Mouse (Mus musculus) embryonic stem cell, embryonic (primary cell): Measurements from ENCODE around the gene Usp3.

Experiments used
- CTCF ChIA-PET, 4 experiments: fragments of 300-600 bp in 2 of 4; fragments of 350-600 bp in 2 of 4; sonication (Branson Sonifier 250); formaldehyde crosslinking; loops; one replicate each; lab custom pipeline; 2022; ENCODE audit warnings: inconsistent platforms in 2 of 4; lab: Charles Lee
- POLR2A ChIA-PET, 4 experiments: fragments of 300-600 bp in 2 of 4; fragments of 350-600 bp in 2 of 4; sonication (Branson Sonifier 250); formaldehyde crosslinking; loops; one replicate each; lab custom pipeline; 2022; ENCODE audit warnings: antibody characterized with exemption in 4 of 4, inconsistent platforms in 1 of 4; lab: Charles Lee

The Usp3 gene

DNA sequence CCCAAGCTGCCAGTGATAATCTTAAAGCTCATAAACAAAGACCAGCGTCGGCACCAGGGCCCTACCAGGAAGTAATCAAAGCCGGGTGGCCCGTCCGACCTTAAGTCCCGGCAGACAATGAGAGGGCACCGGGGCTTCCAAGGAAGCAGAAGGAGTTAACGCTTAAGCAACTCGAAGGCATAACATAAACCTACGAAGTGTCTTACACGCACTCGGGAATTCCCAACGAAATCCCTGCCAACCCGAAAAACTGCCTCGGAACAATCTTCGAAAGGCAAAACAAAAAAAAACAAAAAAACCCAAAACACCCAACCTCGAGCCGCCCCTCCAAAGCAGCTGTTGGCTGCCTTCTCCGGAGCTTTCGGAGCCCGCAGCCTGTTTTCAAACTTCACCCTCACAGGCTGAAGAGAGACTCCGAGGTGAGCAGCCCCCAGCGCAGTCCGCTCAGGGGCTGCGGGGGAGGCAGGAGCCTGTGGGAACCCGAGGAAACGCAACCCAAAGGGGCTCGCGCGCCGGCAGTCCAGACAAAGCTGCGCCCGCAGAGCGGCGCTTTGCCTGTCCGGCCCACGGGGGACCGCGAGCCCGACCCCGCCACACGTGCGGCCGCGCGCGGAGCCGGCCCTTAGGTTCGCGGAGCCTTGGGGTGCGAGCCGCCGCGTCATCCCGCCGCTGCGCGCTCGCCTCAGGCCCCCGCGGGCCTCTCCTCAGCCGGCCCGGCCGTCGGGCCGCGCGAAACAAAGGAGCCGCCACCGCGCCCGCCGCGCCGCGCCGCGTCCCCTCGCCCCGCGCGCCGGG lies 894 bp downstream of the Usp3 start:
- CTCF ChIA-PET: interaction anchor here in 2 of 4 experiments (1.2 to 1.6 kb wide), 4 partner anchors 20 to 78 kb away, joined by 3 to 7 read pairs (median 4); partner anchors contain the start of gene Fbxl22 (in 1 of the 2)
- POLR2A ChIA-PET: interaction anchor here in 3 of 4 experiments (0.9 to 3.0 kb wide), 19 partner anchors 8 to 880 kb away, joined by 3 to 15 read pairs (median 4); partner anchors contain the start of genes Fbxl22 (in 2 of the 3), Aph1b (in 1 of the 3) and Zfp609 (in 1 of the 3)

- CTCF ChIA-PET: no interaction called here
- POLR2A ChIA-PET: interaction anchor here in 1 of 4 experiments (0.6 kb wide), 1 partner anchor 72 kb away, joined by 3 read pairs; no protein-coding TSS in a partner anchor
These were observed 2.9 kb downstream of the Usp3 start for GRCm38 (mm10) chr9:66590051-66590450.

GRCm38 (mm10) chr9:66587016-66587415 lies 5.9 kb downstream of the Usp3 start:
- ChIA-PET POLR2A (no interaction called here), CTCF (no interaction called here)

DNA sequence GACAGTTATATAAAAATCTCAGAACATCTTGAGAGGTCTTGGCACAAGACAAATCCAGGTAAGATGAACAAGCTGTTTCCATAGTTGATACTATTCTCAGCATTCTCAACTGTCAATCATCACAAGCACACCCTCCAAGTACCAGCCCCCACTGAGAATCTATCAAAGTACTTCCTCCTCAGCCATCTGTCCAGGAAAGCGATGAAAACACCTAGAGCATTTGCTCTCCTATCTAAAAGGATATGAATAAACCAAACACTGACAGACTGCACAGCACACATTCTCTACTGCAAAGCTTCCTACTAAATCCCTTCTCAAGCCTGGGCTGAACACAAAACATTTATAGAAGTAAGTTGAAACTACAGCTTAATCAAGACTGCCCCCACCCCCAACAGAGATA lies 6.4 kb downstream of the Usp3 start:
- ChIA-PET POLR2A (interaction anchor here in 1 of 4 experiments (0.9 to 1.2 kb wide), 2 partner anchors 25 to 151 kb away, joined by 3 read pairs; no protein-coding TSS in a partner anchor), CTCF (no interaction called here)

GRCm38 (mm10) chr9:66585191-66585590 lies 7.8 kb downstream of the Usp3 start:
- ChIA-PET POLR2A (interaction anchor here in 3 of 4 experiments (0.6 to 2.0 kb wide), 6 partner anchors 10 to 234 kb away, joined by 3 to 5 read pairs (median 4); no protein-coding TSS in a partner anchor), CTCF (interaction anchor here in 2 of 4 experiments (0.7 to 1.2 kb wide), 3 partner anchors 26 to 106 kb away, joined by 3 read pairs; no protein-coding TSS in a partner anchor)

- ChIA-PET POLR2A (interaction anchor here in 3 of 4 experiments (1.3 to 2.0 kb wide), 4 partner anchors 9 to 72 kb away, joined by 4 to 5 read pairs (median 4); partner anchors contain the start of gene Usp3 (in 1 of the 3)), CTCF (interaction anchor here in 1 of 4 experiments (1.9 kb wide), 1 partner anchor 80 kb away, joined by 5 read pairs; no protein-coding TSS in a partner anchor)
These were observed 8.8 kb downstream of the Usp3 start for GRCm38 (mm10) chr9:66584176-66584575.

DNA sequence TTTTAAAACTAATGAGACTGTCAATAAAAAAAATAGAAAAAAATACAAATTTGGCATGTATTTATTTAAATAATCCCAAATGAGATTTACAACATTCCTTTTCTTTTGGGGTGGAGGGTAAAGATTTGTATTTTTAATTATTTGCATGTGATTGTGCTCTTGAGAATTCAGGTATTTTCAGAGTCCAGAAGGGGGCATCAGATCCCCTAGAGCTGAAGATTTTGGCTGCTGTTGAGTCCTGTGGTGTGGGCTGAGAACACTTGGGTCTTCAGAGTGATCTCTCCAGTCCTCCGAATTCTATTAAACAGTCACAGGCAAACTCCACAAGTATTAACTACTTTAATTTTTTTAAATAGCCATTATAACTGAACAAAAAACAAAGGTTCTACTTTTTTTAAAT lies 9.7 kb downstream of the Usp3 start:
- CTCF ChIA-PET: interaction anchor here (0.5 to 1.9 kb wide), 9 partner anchors 10 to 404 kb away, joined by 3 to 13 read pairs (median 4); no protein-coding TSS in a partner anchor
- POLR2A ChIA-PET: interaction anchor here in 2 of 4 experiments (0.6 to 1.5 kb wide), 5 partner anchors 9 to 37 kb away, joined by 3 to 5 read pairs (median 3); partner anchors contain the start of gene Usp3 (in 1 of the 2)

- POLR2A ChIA-PET: no interaction called here
- CTCF ChIA-PET: no interaction called here
These were observed 11.2 kb downstream of the Usp3 start for GRCm38 (mm10) chr9:66581694-66582093.

DNA sequence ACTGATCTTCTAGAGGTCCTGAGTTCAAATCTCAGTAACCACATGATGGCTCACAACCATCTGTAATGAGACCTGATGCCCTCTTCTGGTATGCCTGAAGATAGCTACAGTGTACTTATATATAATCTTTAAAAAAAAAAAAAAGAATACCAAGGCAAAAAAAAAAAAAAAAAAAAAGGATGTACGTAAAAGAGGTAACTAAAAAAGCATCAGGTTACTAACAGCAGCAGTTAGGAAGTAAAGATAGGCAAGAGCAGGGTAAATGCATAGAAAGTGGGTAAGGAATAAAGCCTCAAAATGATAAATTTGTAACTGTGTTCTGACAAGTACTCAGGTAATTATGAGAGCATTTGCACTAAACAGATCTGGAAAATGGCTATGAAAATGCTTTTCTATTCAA lies 12.2 kb downstream of the Usp3 start:
- ChIA-PET CTCF (interaction anchor here in 2 of 4 experiments (0.7 kb wide), 2 partner anchors 54 to 468 kb away, joined by 5 to 13 read pairs; no protein-coding TSS in a partner anchor), POLR2A (interaction anchor here in 1 of 4 experiments (0.7 kb wide), 1 partner anchor 8 kb away, joined by 8 read pairs; no protein-coding TSS in a partner anchor)

DNA sequence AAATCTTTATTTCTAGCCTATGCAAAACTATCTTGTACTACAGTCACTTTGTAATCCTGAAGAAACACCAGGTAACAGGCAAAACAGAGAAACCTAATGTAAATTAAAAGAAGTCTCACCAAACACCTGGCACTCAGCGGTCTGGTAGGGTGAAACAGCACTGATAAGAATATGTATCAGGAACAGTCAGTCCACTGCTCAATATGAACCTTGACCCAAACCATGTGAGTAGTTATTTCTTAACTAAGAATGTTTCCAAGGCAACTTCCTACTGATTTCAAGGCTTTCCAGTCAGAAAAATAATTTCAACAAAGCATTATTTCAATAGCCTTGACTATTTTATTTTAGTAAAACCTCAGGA lies 17.1 kb downstream of the Usp3 start:
- POLR2A ChIA-PET: interaction anchor here in 1 of 4 experiments (0.8 kb wide), 1 partner anchor 36 kb away, joined by 3 read pairs; no protein-coding TSS in a partner anchor
- CTCF ChIA-PET: no interaction called here

DNA sequence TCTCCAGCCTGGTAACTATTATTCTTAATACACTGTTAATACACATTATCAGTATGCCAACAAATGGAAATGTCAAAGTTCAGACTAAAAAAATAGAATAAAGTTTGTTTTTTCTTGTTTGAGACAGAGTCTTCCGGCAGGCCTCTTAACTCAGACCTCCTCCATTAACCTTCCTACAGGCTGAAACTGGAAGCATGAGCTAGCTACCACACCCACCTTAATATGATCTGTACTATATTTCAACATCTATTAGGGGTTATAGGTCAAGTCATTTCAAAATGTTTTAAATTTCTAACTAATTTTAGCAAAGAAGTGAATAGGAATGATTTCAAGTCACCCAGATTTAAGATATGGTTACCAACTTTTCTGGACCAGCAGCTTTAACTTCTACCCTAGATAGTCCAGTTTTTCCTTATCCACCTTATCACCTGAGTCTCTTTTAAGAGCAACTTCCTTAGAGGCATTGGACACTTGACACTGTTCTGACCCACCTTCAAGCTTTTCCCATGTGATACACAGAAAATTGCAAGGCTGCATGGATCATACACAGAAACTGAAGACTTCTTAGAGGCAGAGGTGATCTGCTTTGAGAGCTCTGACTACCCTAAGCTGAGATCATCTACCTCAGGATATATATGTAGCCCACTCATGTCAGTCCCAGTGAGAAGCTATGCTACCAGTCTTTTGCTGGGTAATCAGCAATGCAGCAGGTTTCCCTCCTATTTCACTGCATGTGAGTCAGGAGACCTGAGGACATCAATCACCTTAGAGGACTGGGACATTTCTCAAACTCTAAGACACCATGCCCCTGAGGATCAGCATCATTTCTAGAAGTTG lies 17.7 kb downstream of the Usp3 start:
- POLR2A ChIA-PET: interaction anchor here in 1 of 4 experiments (0.8 kb wide), 2 partner anchors 10 to 16 kb away, joined by 3 read pairs; no protein-coding TSS in a partner anchor
- CTCF ChIA-PET: no interaction called here

DNA sequence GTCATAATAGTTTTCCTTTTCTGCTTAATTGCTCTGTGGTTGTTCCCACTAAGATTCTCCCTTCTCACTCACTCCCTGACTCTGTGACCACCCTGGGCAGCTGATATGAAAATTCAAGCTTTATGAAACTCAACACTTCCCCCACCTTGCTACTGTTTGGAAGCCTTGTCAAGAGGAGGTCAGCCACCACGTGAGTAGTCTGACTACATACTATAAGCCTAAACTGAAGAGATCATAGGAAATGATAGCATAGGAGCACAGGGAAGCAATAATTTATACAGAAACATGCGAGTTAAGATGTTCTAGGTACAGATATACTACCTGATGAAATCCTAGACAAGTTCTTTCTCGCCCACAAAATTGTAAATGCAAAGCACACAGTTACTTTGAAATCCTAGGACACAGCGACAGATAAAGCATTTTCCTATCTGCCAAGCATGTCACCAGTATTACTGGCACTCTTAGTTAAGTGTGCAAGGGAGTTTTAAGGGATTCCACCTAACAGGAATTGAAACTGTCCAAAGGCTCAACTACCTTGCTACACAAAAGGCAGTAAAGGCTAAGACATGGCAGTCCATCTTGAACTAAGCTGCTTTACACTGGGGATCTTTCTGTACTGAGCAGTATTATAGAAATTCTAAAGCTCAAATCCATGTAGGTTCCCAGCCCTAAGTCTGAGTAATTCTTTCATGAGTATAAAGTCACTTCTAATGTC lies 20.8 kb downstream of the Usp3 start:
- POLR2A ChIA-PET: no interaction called here
- CTCF ChIA-PET: no interaction called here

DNA sequence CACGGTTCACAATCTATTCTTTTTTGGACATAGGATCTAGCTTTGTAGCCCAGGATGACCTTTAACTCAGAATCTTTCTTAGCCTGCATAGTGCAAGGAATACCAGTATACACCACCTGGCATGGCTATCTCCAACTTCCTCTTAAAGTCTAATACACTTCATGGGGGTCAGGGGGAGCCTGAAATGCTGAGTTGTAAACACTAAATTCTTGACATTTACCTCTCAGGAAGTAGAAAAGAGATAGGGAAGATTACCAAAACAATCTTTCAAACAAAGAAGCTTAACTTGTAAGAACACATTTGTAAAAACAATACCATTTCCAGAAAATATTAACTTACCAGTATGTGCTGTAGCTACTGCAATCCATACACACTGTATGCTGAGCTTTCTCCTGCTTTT lies 30.7 kb downstream of the Usp3 start:
- CTCF ChIA-PET: no interaction called here
- POLR2A ChIA-PET: interaction anchor here in 1 of 4 experiments (1.2 kb wide), 1 partner anchor 49 kb away, joined by 4 read pairs; no protein-coding TSS in a partner anchor

- CTCF ChIA-PET: no interaction called here
- POLR2A ChIA-PET: interaction anchor here in 1 of 4 experiments (0.6 kb wide), 1 partner anchor 252 kb away, joined by 3 read pairs; no protein-coding TSS in a partner anchor
These were observed 31.4 kb downstream of the Usp3 start for GRCm38 (mm10) chr9:66561496-66561895.

- ChIA-PET POLR2A (interaction anchor here in 1 of 4 experiments (0.6 kb wide), 1 partner anchor 253 kb away, joined by 3 read pairs; no protein-coding TSS in a partner anchor), CTCF (no interaction called here)
These were observed 32.2 kb downstream of the Usp3 start for GRCm38 (mm10) chr9:66560728-66561127.

DNA sequence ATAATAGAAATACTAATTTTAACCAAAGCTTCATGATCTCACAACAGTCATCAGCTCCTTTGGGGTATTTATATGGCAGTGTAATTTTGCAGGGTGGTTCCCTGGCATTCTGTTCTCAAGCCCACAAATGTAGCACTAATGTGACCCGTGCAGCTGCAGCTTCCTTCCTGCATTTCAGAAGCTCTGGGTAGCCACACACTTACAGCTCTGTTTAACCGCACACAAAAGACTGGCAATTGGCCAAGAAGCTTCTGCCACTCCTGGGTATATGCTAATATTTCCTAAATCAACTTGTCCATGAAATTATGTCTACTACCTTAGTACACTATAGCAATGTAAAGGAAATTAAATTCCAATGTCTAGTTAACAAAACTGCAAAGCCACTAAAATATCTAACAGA lies 32.6 kb downstream of the Usp3 start:
- ChIA-PET CTCF (interaction anchor here in 1 of 4 experiments (0.6 kb wide), 1 partner anchor 58 kb away, joined by 7 read pairs; no protein-coding TSS in a partner anchor), POLR2A (no interaction called here)

DNA sequence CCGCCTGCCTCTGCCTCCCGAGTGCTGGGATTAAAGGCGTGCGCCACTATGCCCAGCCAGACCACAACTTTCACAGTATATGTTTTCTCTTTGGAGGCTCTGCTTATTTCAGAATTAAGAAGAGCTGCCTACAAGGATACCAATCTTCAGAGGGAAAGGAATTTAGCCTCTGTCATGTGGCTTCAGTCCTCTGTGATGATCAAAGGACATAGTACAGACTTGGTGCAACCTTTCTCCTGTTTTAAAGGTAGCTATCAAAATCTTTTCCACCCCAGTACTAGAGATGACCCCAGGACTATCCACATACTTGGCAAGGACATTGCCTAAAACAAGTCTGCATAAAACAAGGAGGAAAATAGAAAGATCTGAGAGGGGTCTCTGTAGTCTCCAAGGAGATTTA lies 34.0 kb downstream of the Usp3 start:
- ChIA-PET POLR2A (interaction anchor here in 1 of 4 experiments (0.6 kb wide), 1 partner anchor 189 kb away, joined by 3 read pairs; no protein-coding TSS in a partner anchor), CTCF (no interaction called here)
